Mouse (Mus musculus) thymus, postnatal 25 days (tissue): ENCODE data around the gene Pts.
A peak's percentile ranks its signal among the peaks of the same experiment; 100 is the strongest.

Source experiments
- DNase-seq: peaks from one replicate; pipeline ENCODE4 v3.0.0; 2022

Pts gene

DNA sequence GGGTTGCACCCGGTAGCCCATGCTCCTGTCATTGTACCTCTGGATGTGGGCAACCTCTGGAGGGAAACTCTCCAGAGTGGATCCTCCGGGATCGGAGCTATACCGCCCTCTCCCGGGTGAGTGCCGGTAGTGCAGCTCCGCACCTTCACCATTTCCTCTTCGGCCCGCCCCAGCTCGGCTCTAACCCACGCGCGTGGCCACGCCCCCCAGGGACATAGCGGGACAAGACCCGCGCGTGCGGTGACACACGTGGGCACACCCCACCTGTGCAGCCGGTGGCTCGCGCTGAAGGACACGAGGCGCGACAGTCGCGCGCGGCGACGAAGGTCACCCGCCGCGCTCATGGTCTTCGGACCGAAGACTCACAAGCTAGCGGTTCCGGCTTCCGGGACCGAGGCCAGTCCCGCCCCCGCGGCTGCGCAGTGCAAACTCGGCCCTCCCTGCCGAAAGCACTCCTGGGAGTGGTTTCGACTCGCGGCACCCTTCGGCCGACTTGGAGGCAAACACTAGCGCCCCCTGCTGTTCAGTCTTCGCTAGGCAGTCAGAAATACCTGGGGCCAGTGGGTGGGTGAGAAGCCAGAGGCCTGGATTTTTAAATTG is at the start of gene Pts:
Gene Pts, minus strand, starts transcription at position 432 of the 600 bp plus-strand sequence.
- DNase-seq, result peak; percentile 97

DNA sequence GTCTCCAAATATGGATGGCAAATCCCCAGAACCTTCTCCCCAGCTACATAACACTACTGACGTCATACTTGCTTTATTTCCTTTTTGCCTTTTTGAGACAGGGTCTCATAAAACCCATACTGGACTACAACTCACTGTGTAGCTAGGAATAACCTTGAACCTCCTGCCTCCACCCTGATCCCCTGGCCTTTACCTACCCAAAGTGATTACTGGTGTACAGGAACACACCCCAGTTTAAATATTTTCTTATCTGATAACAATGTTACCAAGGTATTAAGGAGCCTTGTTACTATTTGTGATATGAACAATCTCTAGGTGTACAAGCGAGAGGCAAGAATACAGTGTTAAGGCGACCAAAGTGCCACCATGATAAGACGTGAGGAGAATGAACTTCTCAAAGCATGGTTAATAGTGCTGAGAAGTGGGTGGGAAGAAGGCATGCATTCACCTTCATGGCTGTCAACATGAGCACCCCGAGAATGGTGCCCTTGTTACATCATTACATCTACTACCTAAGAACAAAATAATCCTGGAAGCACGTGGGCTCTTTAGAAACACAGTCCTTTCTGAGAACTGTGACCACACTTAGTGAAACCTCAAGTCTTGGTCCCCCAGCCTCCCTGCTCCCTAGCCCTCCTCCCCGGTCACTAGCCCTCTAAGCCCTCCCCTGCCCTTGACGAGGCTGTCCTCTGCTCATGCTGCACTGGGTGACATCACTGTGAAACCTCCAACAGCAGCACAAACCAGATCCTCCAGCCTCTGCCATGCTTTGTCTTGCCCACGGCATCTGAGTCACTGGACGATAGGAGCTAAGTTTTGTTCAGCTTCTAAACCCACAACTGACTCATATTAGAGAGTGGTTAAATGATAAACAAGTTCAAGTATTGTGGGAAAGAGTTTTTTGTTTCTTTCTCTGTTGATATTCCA is 41.3 kb upstream of the Pts start:
- no peak for DNase-seq

DNA sequence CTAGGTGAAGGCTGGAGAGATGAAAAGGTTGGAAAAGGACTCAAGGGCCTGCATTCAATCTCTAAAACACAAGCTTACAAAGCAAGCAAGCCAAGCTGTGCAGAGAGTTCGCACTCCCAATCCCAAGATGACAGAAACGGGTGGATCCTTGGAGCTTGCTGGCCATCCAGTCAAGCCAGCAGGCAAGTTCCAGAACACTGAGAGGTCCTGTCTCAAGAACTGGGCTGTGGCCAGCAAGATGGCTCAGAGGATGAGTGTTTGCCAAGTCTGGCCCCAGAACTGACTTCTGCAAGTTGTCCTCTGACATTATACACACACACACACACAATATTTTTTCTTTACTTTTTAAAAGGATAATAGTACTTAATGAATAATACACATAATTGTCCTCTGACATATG is 39.4 kb upstream of the Pts start:
- DNase-seq, result no peak

DNA sequence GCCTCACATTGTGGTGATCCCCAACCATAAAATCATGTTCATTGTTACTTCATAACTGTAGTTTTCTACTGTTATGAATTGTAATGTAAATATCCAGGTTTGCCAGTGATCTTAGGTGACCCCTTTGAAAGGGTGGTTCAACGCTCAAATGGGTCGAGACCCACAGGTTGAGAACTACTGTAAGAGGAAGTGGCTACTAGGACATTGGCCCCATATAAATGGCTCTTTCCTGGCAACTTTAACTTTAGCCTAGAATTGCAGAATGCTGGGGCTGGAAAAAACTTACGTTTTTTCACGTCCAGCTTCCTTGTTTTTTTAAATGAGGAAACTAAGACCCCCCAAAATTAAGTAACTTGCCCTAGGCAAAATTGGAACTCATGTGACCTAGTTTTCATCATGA is 38.8 kb upstream of the Pts start:
- no peak for DNase-seq

DNA sequence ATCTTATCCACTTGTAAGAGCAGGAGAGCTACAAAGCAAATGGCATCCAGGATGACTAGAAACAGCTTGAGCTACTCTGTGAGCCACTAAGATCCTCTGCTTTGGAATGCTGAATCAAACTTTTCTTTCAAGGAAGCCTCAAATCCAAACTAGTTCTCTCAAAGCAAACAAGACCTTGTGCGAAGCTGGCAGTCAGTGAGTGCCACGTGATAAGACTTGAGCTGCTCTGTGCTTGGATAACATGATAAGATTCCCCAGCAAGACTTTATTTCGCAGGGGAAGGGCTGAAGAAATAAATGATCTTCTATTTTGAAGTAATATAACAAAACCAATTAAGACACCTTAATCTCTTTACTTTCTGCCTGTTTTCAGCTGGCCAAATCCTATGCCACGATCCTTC is 37.4 kb upstream of the Pts start:
- DNase-seq, result no peak

DNA sequence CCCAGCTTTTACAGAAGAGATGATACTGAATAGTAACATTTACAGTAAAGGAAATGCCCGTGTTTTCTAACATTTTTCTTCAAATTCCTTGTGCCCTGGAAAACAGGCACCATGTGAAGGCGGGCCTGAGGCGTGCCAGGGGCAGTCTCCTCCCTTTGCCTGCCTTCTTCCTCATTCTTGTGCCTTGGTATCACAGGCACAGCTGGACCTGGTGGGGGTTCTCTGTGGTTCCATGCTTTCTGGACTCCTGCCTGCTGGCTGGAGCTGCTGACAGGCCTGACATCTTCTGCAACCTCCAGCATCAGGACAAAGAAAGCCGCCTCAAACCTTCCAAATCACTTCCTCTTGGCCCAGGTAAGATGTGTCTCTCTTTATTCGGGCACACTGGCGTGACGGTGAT is 36.6 kb upstream of the Pts start:
- DNase-seq, result no peak

DNA sequence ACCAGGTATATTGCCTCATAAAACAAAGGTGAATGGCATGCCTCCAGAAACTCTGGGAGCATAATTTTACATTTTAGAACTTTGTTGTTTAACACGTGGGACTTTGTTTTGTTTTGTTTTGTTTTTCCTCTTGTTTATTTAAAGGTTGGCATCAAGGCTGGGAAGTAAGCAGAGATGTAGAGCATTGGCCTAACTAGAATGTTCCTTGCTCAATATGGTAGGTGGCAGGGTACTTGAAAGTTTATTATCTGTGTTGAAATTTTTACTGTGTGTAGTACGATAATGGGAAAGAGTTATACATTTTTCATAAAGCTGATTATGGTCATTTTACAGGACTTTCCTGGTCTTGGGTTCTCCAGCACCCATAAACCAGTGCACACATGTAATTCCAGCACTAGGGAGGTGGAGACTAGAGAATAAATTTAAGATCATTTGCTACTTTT is 33.4 kb upstream of the Pts start:
- no peak for DNase-seq

DNA sequence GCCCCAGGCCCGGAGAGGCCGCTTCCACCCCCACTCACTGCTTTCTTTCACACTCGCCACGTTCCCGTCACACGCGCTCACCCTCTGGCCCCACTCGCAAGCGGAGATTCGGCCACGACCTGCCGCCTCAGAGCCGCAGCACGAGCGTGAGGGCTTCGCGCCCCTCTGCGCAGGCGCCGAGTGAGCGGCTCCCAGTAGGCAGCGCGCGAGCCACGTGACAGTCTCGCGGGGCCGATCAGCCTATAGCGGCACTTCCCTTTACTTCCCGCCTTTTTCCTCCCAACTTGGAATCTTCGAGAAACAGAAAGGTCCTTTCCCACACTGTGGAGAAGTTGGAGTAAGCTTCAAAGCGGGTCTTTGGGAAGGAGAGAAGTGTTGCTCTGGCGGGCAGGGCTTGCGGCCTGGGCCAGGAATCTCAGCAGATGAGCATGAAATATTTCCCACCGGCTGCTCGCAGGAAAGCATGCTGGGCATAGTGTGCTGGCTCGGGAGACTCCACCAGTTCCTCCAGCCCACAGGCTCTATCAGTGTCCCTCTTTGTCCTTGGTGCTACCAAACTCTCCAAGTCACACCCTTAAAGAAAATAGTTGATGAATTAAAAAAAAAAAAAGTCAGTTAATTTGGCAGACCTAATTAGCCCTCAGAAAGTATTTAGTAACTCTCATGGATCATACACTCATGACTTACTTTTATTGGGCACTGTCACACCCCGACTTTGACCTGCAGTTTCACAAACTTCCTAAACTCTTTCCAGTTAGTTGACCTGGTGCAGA is 32.8 kb upstream of the Pts start, which contains the start of gene Tex12:
Gene Tex12, minus strand, starts transcription at position 181 of the 773 bp plus-strand sequence.
- DNase-seq, result no peak

DNA sequence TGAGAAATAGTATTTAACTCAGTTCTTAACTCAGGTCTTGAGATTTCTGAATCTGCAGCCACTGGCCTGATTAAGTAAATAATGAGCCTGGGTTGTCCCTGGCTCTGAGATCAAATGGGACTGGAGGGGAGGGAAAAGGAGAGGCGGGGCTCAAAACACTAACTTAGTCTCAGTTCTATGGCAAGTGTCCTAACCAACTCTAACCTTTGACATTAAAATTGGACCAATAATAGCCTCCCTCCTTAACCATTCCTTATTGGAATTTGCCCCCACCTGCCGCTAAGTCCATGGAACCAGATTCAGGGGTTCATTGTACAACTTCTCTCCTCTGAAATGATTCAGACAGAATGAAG is 26.5 kb upstream of the Pts start, which contains the start of gene Bco2:
Gene Bco2, minus strand, starts transcription at position 88 of the 353 bp plus-strand sequence.
- DNase-seq, result no peak

DNA sequence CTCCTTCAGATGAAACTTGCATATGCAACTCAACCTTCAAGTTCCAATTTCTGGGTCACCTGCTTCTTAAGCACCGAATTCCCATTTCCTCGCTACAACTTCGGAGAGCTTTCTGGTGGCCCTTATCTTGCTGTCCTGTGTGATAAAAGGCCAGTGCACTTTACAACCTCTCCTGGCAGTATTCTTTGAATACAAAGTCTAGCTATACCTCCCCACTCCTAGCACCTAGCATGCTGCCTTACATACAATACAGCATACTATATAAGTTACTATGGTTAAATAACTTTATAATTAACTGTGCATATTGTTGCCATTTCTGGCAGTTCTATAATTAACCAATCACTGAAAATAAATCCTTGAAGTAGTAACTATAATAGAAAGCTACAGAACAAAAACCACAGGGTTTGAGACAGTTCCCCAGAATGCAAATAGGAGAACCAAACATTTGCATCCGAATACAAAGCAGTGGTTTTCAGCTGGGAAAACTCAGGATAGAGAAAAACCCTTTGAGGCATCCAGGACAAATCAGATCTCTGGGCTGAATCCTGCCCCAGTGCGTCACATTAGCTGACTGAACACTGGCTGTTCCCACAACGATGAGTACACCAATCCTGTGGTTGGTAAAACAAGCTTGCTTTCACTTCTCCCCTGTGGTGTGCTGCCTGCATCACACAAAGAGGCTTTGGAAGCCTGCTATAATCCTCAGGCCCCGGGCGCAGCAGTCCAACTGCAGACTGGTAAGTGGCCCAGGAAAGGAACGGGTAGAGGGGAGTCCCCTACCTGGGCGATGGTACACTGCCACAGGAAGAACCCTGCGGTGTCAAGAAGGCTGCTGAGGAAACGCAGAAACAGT is 25.9 kb upstream of the Pts start, which contains the start of gene Il18:
Gene Il18, plus strand, starts transcription at position 587 of the 853 bp plus-strand sequence.
- peak; percentile 43 for DNase-seq

DNA sequence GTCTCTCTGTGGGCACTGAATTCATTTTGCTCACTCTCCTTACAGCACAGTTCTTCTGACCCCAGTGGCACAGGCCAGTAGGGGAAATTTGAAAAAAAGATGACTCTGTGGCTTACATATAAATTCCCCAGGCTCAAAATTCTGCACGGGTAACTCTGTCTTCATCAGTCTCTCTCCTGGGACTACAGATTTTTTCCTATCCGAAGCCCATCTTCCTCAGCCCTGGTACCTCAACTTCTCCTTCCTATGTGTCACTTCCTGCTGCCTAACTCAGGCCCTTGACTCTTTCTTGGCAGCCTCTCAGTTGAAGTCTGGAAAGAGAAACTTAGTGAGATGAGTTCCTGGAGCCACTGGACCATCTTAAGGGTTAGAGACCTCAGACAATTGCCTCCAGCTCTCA is 25.0 kb upstream of the Pts start:
- no peak for DNase-seq

DNA sequence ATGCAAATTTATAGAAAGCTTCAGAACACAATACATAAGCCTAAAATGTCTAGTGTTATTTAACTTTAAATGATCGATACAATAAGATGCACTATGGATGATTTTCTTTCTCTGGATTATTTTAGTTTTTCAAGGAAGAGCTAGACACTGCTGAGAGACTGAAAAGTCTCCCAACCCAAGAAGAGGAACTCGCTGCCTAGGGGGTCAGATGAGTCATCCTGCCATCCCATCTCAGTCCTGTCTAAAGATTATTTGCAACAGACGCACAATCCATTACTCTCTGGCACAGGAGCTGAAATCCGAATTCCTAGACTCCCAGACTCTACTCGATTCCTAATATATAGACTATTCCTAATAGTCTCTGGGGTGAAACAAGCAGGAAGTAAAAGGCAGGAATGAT is 23.7 kb upstream of the Pts start:
- no peak for DNase-seq

DNA sequence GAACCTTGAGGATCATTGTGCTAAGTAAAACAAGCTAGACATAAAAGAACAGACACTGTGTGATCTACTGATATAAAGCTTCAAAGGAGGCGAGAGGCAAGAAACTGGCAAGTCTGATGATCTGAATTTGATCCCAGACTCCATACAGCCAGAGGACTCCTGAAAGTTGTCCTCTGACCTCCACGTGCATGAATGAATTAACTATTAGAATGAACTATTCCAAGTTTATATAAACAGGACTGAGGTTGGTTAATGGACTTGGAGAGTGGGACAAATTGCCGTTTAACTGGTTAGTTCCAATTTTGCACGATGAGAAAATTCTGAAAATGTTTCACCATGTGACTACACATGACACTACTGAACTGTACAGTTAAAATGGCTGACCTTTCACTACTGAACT is 20.4 kb upstream of the Pts start:
- no peak for DNase-seq

DNA sequence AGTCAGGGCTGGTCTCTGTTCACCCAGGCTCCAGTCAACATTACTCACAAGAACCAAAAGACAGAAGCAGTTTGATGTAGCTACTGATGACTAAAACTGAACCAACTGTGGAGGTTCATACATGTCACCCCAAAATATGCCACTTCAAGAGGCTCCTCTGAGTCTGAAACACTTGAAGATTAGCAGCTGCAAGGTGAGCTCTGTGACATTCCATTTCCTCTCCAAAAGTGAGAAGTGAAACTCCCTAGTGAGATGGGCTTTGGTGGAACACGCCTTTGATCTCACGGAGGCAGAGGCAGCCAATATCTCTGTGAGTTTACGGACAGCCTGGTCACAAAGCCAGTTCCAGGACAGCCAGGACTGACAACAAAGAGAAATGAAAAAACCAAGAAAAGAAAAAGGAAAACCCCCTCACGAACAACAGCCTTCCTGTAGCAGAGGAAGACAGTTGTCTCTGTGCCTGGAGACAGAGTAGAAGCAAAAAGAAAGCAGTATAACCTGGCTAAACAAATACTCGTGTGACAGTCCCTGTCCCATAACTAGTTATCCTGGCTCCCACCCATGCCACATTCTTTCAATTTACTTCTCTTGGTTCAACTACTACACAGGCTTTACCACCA is 19.4 kb upstream of the Pts start:
- DNase-seq, result peak; percentile 61

DNA sequence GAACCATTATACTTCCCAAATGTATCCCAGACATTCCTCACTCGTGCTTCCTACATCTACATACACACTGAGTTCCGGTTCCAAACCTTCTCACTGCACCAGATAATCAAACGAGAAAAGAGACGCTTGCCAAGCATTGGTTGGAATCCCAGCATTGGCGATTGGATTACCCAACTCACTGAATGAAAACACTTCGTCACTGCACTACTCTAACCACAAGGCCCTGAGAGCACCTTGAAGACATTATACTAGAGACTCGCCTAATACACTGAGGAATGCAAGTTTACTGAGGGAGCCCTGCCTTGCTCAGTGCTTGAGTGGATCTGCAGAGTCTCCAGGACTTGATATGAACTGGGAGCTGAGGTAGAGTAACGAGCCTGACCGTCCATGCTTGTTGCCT is 13.9 kb upstream of the Pts start:
- DNase-seq, result no peak

DNA sequence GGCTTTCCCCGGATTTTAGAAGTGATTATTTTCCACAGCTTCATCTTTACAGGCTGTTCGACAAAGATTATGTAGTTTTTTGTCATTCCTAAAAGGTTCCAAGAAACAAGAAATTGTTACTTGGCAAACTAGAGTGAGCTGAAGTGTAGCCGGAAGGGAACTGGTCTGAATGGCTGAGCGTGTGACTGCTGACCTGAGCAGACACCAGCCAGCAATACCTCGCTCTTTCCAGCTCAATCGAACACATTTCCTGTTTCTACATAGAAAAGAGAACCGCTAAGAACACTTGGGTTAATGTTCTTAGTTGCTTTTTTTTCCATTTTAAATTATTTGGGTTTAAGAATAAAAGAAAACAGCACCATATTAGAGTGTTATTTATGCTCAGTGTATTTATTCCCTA is 11.6 kb upstream of the Pts start:
- no peak for DNase-seq

DNA sequence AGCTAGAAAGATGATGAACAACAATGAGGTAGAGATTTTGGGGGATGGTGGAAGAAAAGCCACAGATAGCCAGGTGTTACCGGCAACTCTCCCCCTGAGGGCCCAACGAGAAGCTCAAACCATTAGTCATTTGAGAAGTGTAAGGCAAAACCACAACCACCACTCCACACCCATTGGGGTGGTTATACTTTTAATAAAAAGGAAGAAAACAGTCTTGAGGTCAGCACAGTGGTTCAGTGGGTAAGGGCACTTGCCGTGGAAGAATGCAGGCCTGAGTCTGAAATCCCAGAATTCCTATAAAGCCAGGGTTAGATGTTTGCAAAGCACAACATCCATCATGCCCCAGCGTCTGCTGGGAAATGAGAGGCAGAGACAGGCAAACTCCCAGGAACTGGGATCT is 8.8 kb upstream of the Pts start:
- no peak for DNase-seq

DNA sequence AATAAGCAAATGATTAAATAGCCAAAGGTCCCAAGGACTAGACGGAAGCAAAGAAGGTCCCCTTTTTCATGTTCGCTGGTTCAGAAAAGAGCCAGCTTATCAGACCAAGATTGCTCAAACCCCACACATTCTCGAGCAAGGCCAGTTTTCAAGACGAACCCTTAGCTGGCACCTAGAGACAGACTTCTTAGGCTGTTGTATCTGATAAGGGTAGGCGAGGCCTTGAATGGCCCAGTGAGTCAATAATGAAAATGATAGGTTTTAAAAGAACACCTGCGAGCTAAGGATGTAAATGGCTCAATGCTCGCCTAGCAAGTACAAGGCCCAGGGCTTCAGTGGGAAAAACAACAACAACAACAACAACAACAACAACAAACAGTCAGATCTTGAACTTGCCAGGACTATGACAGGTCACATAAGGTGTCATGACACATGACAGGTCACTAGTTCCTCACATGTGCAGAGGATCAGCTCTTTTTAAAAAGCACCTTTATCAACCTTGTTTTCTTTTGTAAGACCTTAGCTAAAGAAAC is 8.1 kb upstream of the Pts start:
- DNase-seq, result no peak

DNA sequence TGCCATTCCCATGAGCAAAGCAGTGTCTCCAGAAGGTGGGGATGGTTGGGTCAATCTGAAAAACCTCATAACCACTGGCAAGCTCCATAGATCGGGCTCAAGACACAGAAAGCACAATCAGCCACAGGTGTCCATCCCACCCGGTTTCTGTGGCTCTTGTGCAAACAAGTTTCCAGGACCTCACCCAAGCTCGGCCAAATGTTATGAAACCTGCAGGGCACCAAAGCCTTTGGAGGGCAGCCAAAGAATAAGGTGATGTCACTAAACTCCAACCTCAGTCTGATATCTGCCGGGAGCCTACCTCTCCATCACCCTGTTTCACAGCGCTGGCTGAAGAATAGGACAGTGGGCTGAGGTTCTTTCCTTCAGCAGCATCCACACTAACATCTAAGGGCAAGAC is 7.4 kb upstream of the Pts start:
- no peak for DNase-seq

DNA sequence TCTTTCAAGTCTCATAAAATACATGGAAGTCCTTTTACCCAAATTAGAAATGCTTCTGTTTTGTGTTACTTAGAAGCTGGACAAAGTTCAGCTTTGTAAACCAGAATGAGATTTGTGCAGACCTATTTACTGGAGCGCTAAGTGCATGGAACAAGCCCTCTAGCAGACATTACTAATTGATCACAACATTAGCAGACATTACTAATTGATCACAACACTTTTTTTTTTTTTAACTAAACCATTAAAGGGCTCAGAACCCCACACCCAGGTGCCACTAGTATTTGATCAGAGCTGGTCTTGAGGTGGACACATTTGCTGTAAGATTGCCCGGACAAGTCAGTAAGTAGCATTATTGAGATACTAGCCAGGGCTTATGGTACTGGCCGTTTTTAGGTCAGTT is 5.3 kb upstream of the Pts start:
- DNase-seq, result no peak

DNA sequence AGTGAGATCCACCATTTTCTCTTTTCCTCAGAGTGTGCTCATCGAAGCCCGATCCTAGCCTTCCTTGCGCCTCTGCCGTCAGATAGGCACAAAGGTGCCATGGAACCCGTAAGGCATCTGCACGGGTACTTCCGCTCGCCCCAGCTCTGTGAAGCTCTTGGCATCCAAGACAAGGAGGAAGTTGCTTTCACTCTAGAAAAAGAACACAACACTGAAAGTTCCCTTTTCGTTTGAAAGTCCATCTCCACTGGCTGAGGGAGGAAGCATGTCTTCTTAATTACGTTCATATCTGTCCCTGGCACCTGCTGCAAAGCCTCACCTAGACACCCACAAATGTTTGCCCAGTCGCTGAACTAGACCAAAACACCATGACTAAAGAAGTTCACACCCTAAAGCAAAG is 4.8 kb upstream of the Pts start:
- DNase-seq, result peak; percentile 66

DNA sequence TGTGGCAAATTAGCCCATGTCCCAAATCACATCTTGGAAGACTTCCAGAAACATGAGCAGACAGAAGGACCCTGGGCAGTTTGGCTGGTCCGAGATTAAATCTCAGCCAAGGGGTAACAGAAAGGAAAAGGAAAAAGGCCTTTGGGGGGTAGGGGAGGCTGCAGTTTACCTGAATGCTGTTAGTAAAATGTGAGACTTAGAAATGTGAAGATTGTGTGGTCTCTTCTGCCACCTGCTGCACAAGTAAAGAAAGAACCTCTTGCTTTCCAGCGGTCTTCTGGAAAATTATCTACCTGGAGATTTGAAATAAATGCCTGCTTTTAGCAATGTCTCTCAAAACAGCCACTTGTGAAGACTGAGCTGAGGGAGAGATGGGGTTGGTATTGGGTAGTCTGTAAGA is 2.4 kb upstream of the Pts start:
- DNase-seq, result peak; percentile 50
